Mouse (Mus musculus): ENCODE measurements around the gene Ltbp3. TPM values are rescaled to one million over a fixed set of nuclear protein-coding genes. Genes with fewer than 3 reads are reported as not detected.

Ltbp3 gene
- polyA plus RNA-seq, 1 experiment, result 136 TPM

- peak; percentile 97 for TF ChIP-seq POLR2A (IDR thresholded peaks at IDR 0.05; ENCODE audit: low read depth, low read length)
- no peak for TF ChIP-seq CTCF (IDR thresholded peaks at IDR 0.05; ENCODE audit: borderline replicate concordance, insufficient read depth, low read length)
- Histone ChIP-seq H3K4me1 (ENCODE audit: control insufficient read depth, insufficient read depth, low read length) (0 out of 2 replicates have a peak, but pooled peaks cover 7% of the 10 kb centered on the region), H3K4me3 (ENCODE audit: insufficient read depth, low read length) (peak within 1 kb of the TSS; percentile 81), H3K27ac (ENCODE audit: insufficient read depth, low read length) (peak within 1 kb of the TSS; percentile 55)
These were observed 11.3 kb upstream of the Ltbp3 start, which contains the start of gene Fam89b for GRCm38 (mm10) chr19:5729444-5729815. TSS of gene Fam89b (minus strand) at chr19:5729653.

- no peak overlapping the region for H3K27ac ChIP-seq (ENCODE audit: insufficient read depth, low read length)
- H3K4me1 ChIP-seq (ENCODE audit: control insufficient read depth, insufficient read depth, low read length), result 0 out of 2 replicates have a peak, but pooled peaks cover 7% of the 10 kb centered on the region
- peak overlapping the region; percentile 78 for H3K4me3 ChIP-seq (ENCODE audit: insufficient read depth, low read length)
- TF ChIP-seq POLR2A (IDR thresholded peaks at IDR 0.05; ENCODE audit: low read depth, low read length) (no peak), CTCF (IDR thresholded peaks at IDR 0.05; ENCODE audit: borderline replicate concordance, insufficient read depth, low read length) (no peak)
These were observed 10.2 kb upstream of the Ltbp3 start for GRCm38 (mm10) chr19:5730314-5731186.

- Histone ChIP-seq H3K27ac (ENCODE audit: insufficient read depth, low read length) (no peak overlapping the region), H3K4me3 (ENCODE audit: insufficient read depth, low read length) (peak overlapping the region; percentile 78), H3K4me1 (ENCODE audit: control insufficient read depth, insufficient read depth, low read length) (0 out of 2 replicates have a peak, but pooled peaks cover 7% of the 10 kb centered on the region)
- TF ChIP-seq POLR2A (IDR thresholded peaks at IDR 0.05; ENCODE audit: low read depth, low read length) (peak; percentile 90), CTCF (IDR thresholded peaks at IDR 0.05; ENCODE audit: borderline replicate concordance, insufficient read depth, low read length) (no peak)
These were observed 9.3 kb upstream of the Ltbp3 start for GRCm38 (mm10) chr19:5731264-5731978.

GRCm38 (mm10) chr19:5734325-5734724, 6.4 kb upstream of the Ltbp3 start:
- H3K4me3 ChIP-seq (ENCODE audit: insufficient read depth, low read length), result no peak overlapping the region
- no peak for TF ChIP-seq POLR2A (IDR thresholded peaks at IDR 0.05; ENCODE audit: low read depth, low read length)
- no peak for TF ChIP-seq CTCF (IDR thresholded peaks at IDR 0.05; ENCODE audit: borderline replicate concordance, insufficient read depth, low read length)
- H3K4me1 ChIP-seq (ENCODE audit: control insufficient read depth, insufficient read depth, low read length), result 0 out of 2 replicates have a peak, but pooled peaks cover 2% of the 10 kb centered on the region
- H3K27ac ChIP-seq (ENCODE audit: insufficient read depth, low read length), result no peak overlapping the region

GRCm38 (mm10) chr19:5739446-5739845, 1.3 kb upstream of the Ltbp3 start:
- TF ChIP-seq POLR2A (IDR thresholded peaks at IDR 0.05; ENCODE audit: low read depth, low read length) (no peak), CTCF (IDR thresholded peaks at IDR 0.05; ENCODE audit: borderline replicate concordance, insufficient read depth, low read length) (no peak)
- H3K27ac ChIP-seq (ENCODE audit: insufficient read depth, low read length), result no peak overlapping the region

GRCm38 (mm10) chr19:5741641-5742240, 1.0 kb downstream of the Ltbp3 start:
- TF ChIP-seq POLR2A (IDR thresholded peaks at IDR 0.05; ENCODE audit: low read depth, low read length), result peak; percentile 90
- TF ChIP-seq CTCF (IDR thresholded peaks at IDR 0.05; ENCODE audit: borderline replicate concordance, insufficient read depth, low read length), result no peak
- Histone ChIP-seq H3K27ac (ENCODE audit: insufficient read depth, low read length) (peak overlapping the region; percentile 84), H3K4me1 (ENCODE audit: control insufficient read depth, insufficient read depth, low read length) (peaks cover 16% of the 10 kb centered on the region), H3K4me3 (ENCODE audit: insufficient read depth, low read length) (peak overlapping the region; percentile 78)

More at GRCm38 (mm10) chr19:5739446-5739845, 1.3 kb upstream of the Ltbp3 start:
- H3K4me1 ChIP-seq (ENCODE audit: control insufficient read depth, insufficient read depth, low read length), result peaks cover 9% of the 10 kb centered on the region
- no peak overlapping the region for H3K4me3 ChIP-seq (ENCODE audit: insufficient read depth, low read length)

- peak overlapping the region; percentile 84 for H3K27ac ChIP-seq (ENCODE audit: insufficient read depth, low read length)
- H3K4me3 ChIP-seq (ENCODE audit: insufficient read depth, low read length), result peak overlapping the region; percentile 78
- TF ChIP-seq CTCF (IDR thresholded peaks at IDR 0.05; ENCODE audit: borderline replicate concordance, insufficient read depth, low read length) (no peak), POLR2A (IDR thresholded peaks at IDR 0.05; ENCODE audit: low read depth, low read length) (no peak; the same call in 1 of the 2 replicates)
- H3K4me1 ChIP-seq (ENCODE audit: control insufficient read depth, insufficient read depth, low read length), result peaks cover 16% of the 10 kb centered on the region
These were observed 1.5 kb downstream of the Ltbp3 start for GRCm38 (mm10) chr19:5742241-5742641.

- Histone ChIP-seq H3K4me1 (ENCODE audit: control insufficient read depth, insufficient read depth, low read length) (peaks cover 16% of the 10 kb centered on the region), H3K27ac (ENCODE audit: insufficient read depth, low read length) (0 out of 2 replicates have a peak overlapping the region, but pooled peaks have one; percentile 8), H3K4me3 (ENCODE audit: insufficient read depth, low read length) (peak overlapping the region; percentile 78)
- TF ChIP-seq CTCF (IDR thresholded peaks at IDR 0.05; ENCODE audit: borderline replicate concordance, insufficient read depth, low read length), result no peak
- TF ChIP-seq POLR2A (IDR thresholded peaks at IDR 0.05; ENCODE audit: low read depth, low read length), result 0 out of 2 replicates have a peak, but pooled peaks have one; percentile 36
These were observed 2.9 kb downstream of the Ltbp3 start for GRCm38 (mm10) chr19:5743576-5743975.

All from embryonic fibroblast, embryonic 13.5 days (primary cell).